Mouse (Mus musculus): ENCODE measurements around the gene Rasal2. TPM values are rescaled to one million over a fixed set of nuclear protein-coding genes. Genes with fewer than 3 reads are reported as not detected.

Rasal2 gene
- total RNA-seq, 2 experiments from 2014 or later, result 5.4 to 9.0 TPM

- intact Hi-C loops (cut with DNase I), result no loop called here
- no peak for DNase-seq
These were observed 31.5 kb upstream of the Rasal2 start for GRCm38 (mm10) chr1:157443723-157444561.

GRCm38 (mm10) chr1:157443026-157443722 lies 30.8 kb upstream of the Rasal2 start:
- intact Hi-C loops (cut with DNase I), result no loop called here

GRCm38 (mm10) chr1:157439973-157440641 lies 27.7 kb upstream of the Rasal2 start:
- intact Hi-C loops (cut with DNase I), result no loop called here
- no peak for DNase-seq

More at GRCm38 (mm10) chr1:157443026-157443722, 30.8 kb upstream of the Rasal2 start:
- DNase-seq, result peak in 1 of 2 experiments; percentile 38

GRCm38 (mm10) chr1:157439101-157439500 lies 26.7 kb upstream of the Rasal2 start:
- intact Hi-C loops (cut with DNase I), result no loop called here
- DNase-seq, result no peak

- DNase-seq, result no peak
- intact Hi-C loops (cut with DNase I), result no loop called here
These were observed 25.9 kb upstream of the Rasal2 start for GRCm38 (mm10) chr1:157438290-157438689.

GRCm38 (mm10) chr1:157435926-157436325 lies 23.5 kb upstream of the Rasal2 start:
- intact Hi-C loops (cut with DNase I), result no loop called here
- no peak for DNase-seq

- no peak for DNase-seq
- intact Hi-C loops (cut with DNase I), result no loop called here
These were observed 22.0 kb upstream of the Rasal2 start for GRCm38 (mm10) chr1:157434404-157434803.

- intact Hi-C loops (cut with DNase I), result no loop called here
- no peak for DNase-seq
These were observed 20.9 kb upstream of the Rasal2 start for GRCm38 (mm10) chr1:157433316-157433715.

GRCm38 (mm10) chr1:157428366-157428765 lies 16.0 kb upstream of the Rasal2 start:
- intact Hi-C loops (cut with DNase I), result no loop called here

GRCm38 (mm10) chr1:157427604-157428003 lies 15.2 kb upstream of the Rasal2 start:
- intact Hi-C loops (cut with DNase I), result no loop called here
- DNase-seq, result no peak

More at GRCm38 (mm10) chr1:157428366-157428765, 16.0 kb upstream of the Rasal2 start:
- no peak for DNase-seq

GRCm38 (mm10) chr1:157426933-157427332 lies 14.5 kb upstream of the Rasal2 start:
- intact Hi-C loops (cut with DNase I), result no loop called here

GRCm38 (mm10) chr1:157425741-157426427 lies 13.5 kb upstream of the Rasal2 start:
- intact Hi-C loops (cut with DNase I), result no loop called here
- DNase-seq, result no peak

More at GRCm38 (mm10) chr1:157426933-157427332, 14.5 kb upstream of the Rasal2 start:
- DNase-seq, result no peak

- intact Hi-C loops (cut with DNase I), result no loop called here
These were observed 5.5 kb upstream of the Rasal2 start for GRCm38 (mm10) chr1:157417861-157418260.

GRCm38 (mm10) chr1:157417414-157417813 lies 5.0 kb upstream of the Rasal2 start:
- intact Hi-C loops (cut with DNase I), result no loop called here
- DNase-seq, result no peak

More at GRCm38 (mm10) chr1:157417861-157418260, 5.5 kb upstream of the Rasal2 start:
- no peak for DNase-seq

GRCm38 (mm10) chr1:157416628-157417027 lies 4.2 kb upstream of the Rasal2 start:
- DNase-seq, result no peak
- intact Hi-C loops (cut with DNase I), result no loop called here

GRCm38 (mm10) chr1:157415771-157416170 lies 3.4 kb upstream of the Rasal2 start:
- intact Hi-C loops (cut with DNase I), result no loop called here
- no peak for DNase-seq

GRCm38 (mm10) chr1:157411711-157412380 lies 549 bp downstream of the Rasal2 start:
- DNase-seq, result peak; percentile 53 to 59
- intact Hi-C loops (cut with DNase I), result loop anchor here (5.0 kb wide), 1 partner anchor 35 kb away; no protein-coding TSS in a partner anchor

GRCm38 (mm10) chr1:157411341-157411710 lies 1.1 kb downstream of the Rasal2 start:
- intact Hi-C loops (cut with DNase I), result loop anchor here (5.0 kb wide), 1 partner anchor 36 kb away; no protein-coding TSS in a partner anchor
- DNase-seq, result no peak

- intact Hi-C loops (cut with DNase I), result loop anchor here (5.0 kb wide), 1 partner anchor 36 kb away; no protein-coding TSS in a partner anchor
- no peak for DNase-seq
These were observed 1.5 kb downstream of the Rasal2 start for GRCm38 (mm10) chr1:157410937-157411336.

- intact Hi-C loops (cut with DNase I), result loop anchor here (5.0 kb wide), 1 partner anchor 38 kb away; no protein-coding TSS in a partner anchor
- DNase-seq, result no peak
These were observed 2.7 kb downstream of the Rasal2 start for GRCm38 (mm10) chr1:157409648-157410047.

Measured in gastrocnemius, postnatal 36 days (tissue).